Mouse (Mus musculus): Measurements from ENCODE around the gene Pacsin1. TPM values are rescaled to one million over a fixed set of nuclear protein-coding genes. Genes with fewer than 3 reads are reported as not detected.
A peak's percentile ranks its signal among the peaks of the same experiment; 100 is the strongest.

Gene Pacsin1
- 2.1 and 3.3 TPM in 2 replicates for polyA plus RNA-seq (2016; fragmentation: Nextera tagmentation; extraction: Ambion mirVana)

- 2% methylated on average over 65 of the region's 65 CpGs for WGBS
- Histone ChIP-seq H3K27me3 (ENCODE audit: insufficient read depth, poor library complexity, severe bottlenecking) (peaks cover 54% of the 10 kb centered on the region), H3K4me3 (peak within 1 kb of the TSS; percentile 68), H3K27ac (peak within 1 kb of the TSS; percentile 72), H3K4me1 (peaks cover 31% of the 10 kb centered on the region), H3K36me3 (no peaks in the 10 kb centered on the region), H3K9me3 (no peaks in the 10 kb centered on the region)
- no peak for DNase-seq (ENCODE audit: low spot score)
These were observed at the start of gene Pacsin1 for GRCm38 (mm10) chr17:27655089-27656010. Gene Pacsin1, plus strand, starts transcription at chr17:27655509.

GRCm38 (mm10) chr17:27609576-27609975 lies 45.7 kb upstream of the Pacsin1 start:
- Histone ChIP-seq H3K27me3 (ENCODE audit: insufficient read depth, poor library complexity, severe bottlenecking) (no peaks in the 10 kb centered on the region), H3K27ac (no peak overlapping the region), H3K9me3 (no peaks in the 10 kb centered on the region), H3K4me1 (peaks cover 68% of the 10 kb centered on the region), H3K36me3 (peaks cover 8% of the 10 kb centered on the region), H3K4me3 (no peak overlapping the region)
- 93% methylated on average over 7 of the region's 7 CpGs for WGBS
- no peak for DNase-seq (ENCODE audit: low spot score)

- Histone ChIP-seq H3K9me3 (no peaks in the 10 kb centered on the region), H3K27ac (peak overlapping the region; percentile 42; the same call in 1 of the 2 replicates), H3K27me3 (ENCODE audit: insufficient read depth, poor library complexity, severe bottlenecking) (no peaks in the 10 kb centered on the region), H3K36me3 (peaks cover 11% of the 10 kb centered on the region), H3K4me3 (no peak overlapping the region), H3K4me1 (peaks cover 68% of the 10 kb centered on the region)
- 61% methylated on average over 10 of the region's 10 CpGs for WGBS
- DNase-seq (ENCODE audit: low spot score), result no peak
These were observed 44.4 kb upstream of the Pacsin1 start for GRCm38 (mm10) chr17:27610679-27611518.

GRCm38 (mm10) chr17:27611519-27611884 lies 43.8 kb upstream of the Pacsin1 start:
- 48% methylated on average over 3 of the region's 3 CpGs for WGBS
- Histone ChIP-seq H3K9me3 (no peaks in the 10 kb centered on the region), H3K36me3 (peaks cover 12% of the 10 kb centered on the region), H3K27me3 (ENCODE audit: insufficient read depth, poor library complexity, severe bottlenecking) (no peaks in the 10 kb centered on the region), H3K27ac (peak overlapping the region; percentile 42; the same call in 1 of the 2 replicates), H3K4me3 (no peak overlapping the region), H3K4me1 (peaks cover 64% of the 10 kb centered on the region)
- no peak for DNase-seq (ENCODE audit: low spot score)

GRCm38 (mm10) chr17:27611994-27612393 lies 43.3 kb upstream of the Pacsin1 start:
- Histone ChIP-seq H3K27ac (0 out of 2 replicates have a peak overlapping the region, but pooled peaks have one; percentile 42), H3K4me3 (no peak overlapping the region), H3K4me1 (peaks cover 69% of the 10 kb centered on the region), H3K9me3 (no peaks in the 10 kb centered on the region), H3K36me3 (peaks cover 17% of the 10 kb centered on the region), H3K27me3 (ENCODE audit: insufficient read depth, poor library complexity, severe bottlenecking) (no peaks in the 10 kb centered on the region)
- WGBS, result 69% methylated on average over 5 of the region's 5 CpGs
- no peak for DNase-seq (ENCODE audit: low spot score)

- H3K36me3 ChIP-seq, result peaks cover 26% of the 10 kb centered on the region
- peaks cover 69% of the 10 kb centered on the region for H3K4me1 ChIP-seq
- DNase-seq (ENCODE audit: low spot score), result no peak
- peaks cover 8% of the 10 kb centered on the region for H3K9me3 ChIP-seq
- H3K27ac ChIP-seq, result no peak overlapping the region
- H3K27me3 ChIP-seq (ENCODE audit: insufficient read depth, poor library complexity, severe bottlenecking), result no peaks in the 10 kb centered on the region
- no peak overlapping the region for H3K4me3 ChIP-seq
- 85% methylated on average over 4 of the region's 4 CpGs for WGBS
These were observed 42.3 kb upstream of the Pacsin1 start for GRCm38 (mm10) chr17:27613016-27613415.

- Histone ChIP-seq H3K27me3 (ENCODE audit: insufficient read depth, poor library complexity, severe bottlenecking) (no peaks in the 10 kb centered on the region), H3K4me3 (peak overlapping the region; percentile 31; the same call in 1 of the 2 replicates), H3K9me3 (peaks cover 8% of the 10 kb centered on the region), H3K4me1 (peaks cover 71% of the 10 kb centered on the region), H3K36me3 (peaks cover 31% of the 10 kb centered on the region), H3K27ac (peak overlapping the region; percentile 69; the same call in 1 of the 2 replicates)
- DNase-seq (ENCODE audit: low spot score), result no peak
- WGBS, result 52% methylated on average over 7 of the region's 7 CpGs
These were observed 39.9 kb upstream of the Pacsin1 start for GRCm38 (mm10) chr17:27615388-27615787.

GRCm38 (mm10) chr17:27621161-27621560 lies 34.1 kb upstream of the Pacsin1 start:
- H3K4me1 ChIP-seq, result peaks cover 46% of the 10 kb centered on the region
- peak overlapping the region; percentile 99 for H3K4me3 ChIP-seq
- H3K27ac ChIP-seq, result peak overlapping the region; percentile 4; the same call in 1 of the 2 replicates
- H3K27me3 ChIP-seq (ENCODE audit: insufficient read depth, poor library complexity, severe bottlenecking), result no peaks in the 10 kb centered on the region
- peaks cover 8% of the 10 kb centered on the region for H3K9me3 ChIP-seq
- 48% methylated on average over 8 of the region's 8 CpGs for WGBS
- peaks cover 27% of the 10 kb centered on the region for H3K36me3 ChIP-seq
- no peak for DNase-seq (ENCODE audit: low spot score)

- H3K27me3 ChIP-seq (ENCODE audit: insufficient read depth, poor library complexity, severe bottlenecking), result no peaks in the 10 kb centered on the region
- peak overlapping the region; percentile 100 for H3K27ac ChIP-seq
- 4% methylated on average over 23 of the region's 23 CpGs for WGBS
- H3K36me3 ChIP-seq, result peaks cover 22% of the 10 kb centered on the region
- H3K4me1 ChIP-seq, result peaks cover 44% of the 10 kb centered on the region
- peak overlapping the region; percentile 99 for H3K4me3 ChIP-seq
- H3K9me3 ChIP-seq, result peaks cover 8% of the 10 kb centered on the region
- no peak for DNase-seq (ENCODE audit: low spot score)
These were observed 33.4 kb upstream of the Pacsin1 start for GRCm38 (mm10) chr17:27621705-27622531.

- under 1% methylated on average over 77 of the region's 80 CpGs for WGBS
- H3K4me1 ChIP-seq, result peaks cover 44% of the 10 kb centered on the region
- DNase-seq (ENCODE audit: low spot score), result peak; percentile 84
These were observed 32.5 kb upstream of the Pacsin1 start for GRCm38 (mm10) chr17:27622611-27623359.

GRCm38 (mm10) chr17:27623360-27624326 lies 31.7 kb upstream of the Pacsin1 start, which contains the start of gene Nudt3:
Gene Nudt3, minus strand, starts transcription at chr17:27623495.
- Histone ChIP-seq H3K27ac (peak within 1 kb of the TSS; percentile 100), H3K4me3 (peak within 1 kb of the TSS; percentile 99), H3K9me3 (no peaks in the 10 kb centered on the region), H3K4me1 (peaks cover 40% of the 10 kb centered on the region), H3K27me3 (ENCODE audit: insufficient read depth, poor library complexity, severe bottlenecking) (no peaks in the 10 kb centered on the region), H3K36me3 (peaks cover 8% of the 10 kb centered on the region)
- WGBS, result 8% methylated on average over 91 of the region's 91 CpGs
- peak; percentile 94 for DNase-seq (ENCODE audit: low spot score)

More at GRCm38 (mm10) chr17:27622611-27623359, 32.5 kb upstream of the Pacsin1 start:
- Histone ChIP-seq H3K27me3 (ENCODE audit: insufficient read depth, poor library complexity, severe bottlenecking) (no peaks in the 10 kb centered on the region), H3K27ac (peak overlapping the region; percentile 100), H3K9me3 (peaks cover 2% of the 10 kb centered on the region; the same call in 1 of the 2 replicates), H3K4me3 (peak overlapping the region; percentile 99), H3K36me3 (peaks cover 13% of the 10 kb centered on the region)

Data from heart, embryonic 10.5 days (tissue).